In the genomic region with DNA sequence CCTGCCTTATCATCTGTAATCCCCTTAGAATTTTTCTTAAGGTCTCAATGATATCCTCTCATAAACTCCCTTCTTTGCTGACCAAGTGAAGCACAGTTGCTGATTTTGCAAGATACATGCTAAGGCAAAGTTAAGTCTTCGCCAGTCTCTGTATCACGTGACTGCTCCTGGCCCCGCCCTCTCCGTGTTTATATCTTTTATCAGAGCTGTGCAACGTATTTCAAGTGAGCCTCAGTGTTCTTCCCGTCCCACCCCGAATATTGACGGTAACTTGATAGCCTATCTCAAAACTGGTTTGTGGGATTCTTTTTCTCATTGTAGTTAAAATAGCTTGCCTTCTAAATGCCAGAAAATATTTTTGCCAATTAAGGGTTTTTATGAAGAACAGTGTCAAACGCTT, we compare ENCODE assay signal across 7 mouse cellular contexts. TPM values are rescaled to one million over a fixed set of nuclear protein-coding genes. Genes with fewer than 3 reads are reported as not detected.
DNase-seq lines count a peak whose midpoint lies in the region; ATAC-seq and TF ChIP-seq lines count a peak whose summit lies in the region.

No protein-coding gene starts in this region.

- no peaks in the 10 kb centered on the region for H3K27me3 ChIP-seq in CH12.LX (replicated peaks)
- no peaks in the 10 kb centered on the region for H3K27me3 ChIP-seq in intestine, embryonic 15.5 days (replicated peaks)
- H3K27me3 ChIP-seq in liver, postnatal 0 days (ENCODE audit: insufficient read depth, low read length) = no peaks in the 10 kb centered on the region
- H3K27me3 ChIP-seq in stomach, embryonic 15.5 days (replicated peaks) = no peaks in the 10 kb centered on the region

- no peak overlapping the region for H3K4me3 ChIP-seq in CH12.LX (replicated peaks in 1 of 3; ENCODE audit: low read depth in 2 of 3, low read length in 2 of 3, poor library complexity in 1 of 3)
- peak overlapping the region; percentile 7; the same call in 1 of the 2 replicates for H3K4me3 ChIP-seq in intestine, embryonic 15.5 days (replicated peaks)
- H3K4me3 ChIP-seq in liver, postnatal 0 days (ENCODE audit: low read depth, low read length) = no peak overlapping the region
- H3K4me3 ChIP-seq in stomach, embryonic 15.5 days (replicated peaks) = peak overlapping the region; percentile 13; the same call in 1 of the 2 replicates

- no peak overlapping the region for H3K27ac ChIP-seq in CH12.LX (ENCODE audit: insufficient read depth, low read depth)
- H3K27ac ChIP-seq in intestine, embryonic 15.5 days = peak overlapping the region; percentile 68
- H3K27ac ChIP-seq in liver, postnatal 0 days (ENCODE audit: low read depth) = peak overlapping the region; percentile 44; the same call in 1 of the 2 replicates
- H3K27ac ChIP-seq in stomach, embryonic 15.5 days = peak overlapping the region; percentile 78

- no peak overlapping the region for H3K9ac ChIP-seq in CH12.LX (ENCODE audit: insufficient read depth, low read depth)
- no peak overlapping the region for H3K9ac ChIP-seq in intestine, embryonic 15.5 days
- H3K9ac ChIP-seq in liver, postnatal 0 days (replicated peaks) = no peak overlapping the region
- no peak overlapping the region for H3K9ac ChIP-seq in stomach, embryonic 15.5 days

- TF ChIP-seq POLR2A in CH12.LX (IDR thresholded peaks at IDR 0.05; ENCODE audit: low read depth, low read length) = no peak

- H3K36me3 ChIP-seq in CH12.LX (replicated peaks in 1 of 2; ENCODE audit: control insufficient read depth in 1 of 2, insufficient read depth in 1 of 2, low read length in 1 of 2) = no peaks in the 10 kb centered on the region
- no peaks in the 10 kb centered on the region for H3K36me3 ChIP-seq in intestine, embryonic 15.5 days
- H3K36me3 ChIP-seq in liver, postnatal 0 days (replicated peaks; ENCODE audit: insufficient read depth, low read length) = no peaks in the 10 kb centered on the region
- H3K36me3 ChIP-seq in stomach, embryonic 15.5 days = no peaks in the 10 kb centered on the region

- TF ChIP-seq CTCF in CH12.LX (conservative IDR thresholded peaks at IDR 0.05 in 1 of 2, IDR thresholded peaks at IDR 0.05 in 1 of 2; ENCODE audit: low read depth in 2 of 2, low read length in 2 of 2) = no peak
- TF ChIP-seq CTCF in liver, postnatal 0 days (IDR thresholded peaks at IDR 0.05; ENCODE audit: low read depth) = no peak

- 24% methylated on average over 9 of the region's 9 CpGs for WGBS in intestine, embryonic 15.5 days
- 32% methylated on average over 9 of the region's 9 CpGs for WGBS in liver, postnatal 0 days (ENCODE audit: insufficient replicate concordance)
- WGBS in stomach, embryonic 15.5 days = 24% methylated on average over 9 of the region's 9 CpGs

- DNase-seq in CH12.LX (ENCODE audit: extremely low read depth) (no peak), adipocyte (ENCODE audit: low spot score) (peak; percentile 18)
- DNase-seq in gastrocnemius, postnatal 14 days = peak; percentile 67
- DNase-seq in liver, postnatal 0 days = peak; percentile 39
- DNase-seq in right cerebral cortex, postnatal 4 days = no peak

- no peaks in the 10 kb centered on the region for H3K79me2 ChIP-seq in CH12.LX (replicated peaks; ENCODE audit: control insufficient read depth, extremely low read depth, insufficient read depth, poor library complexity, severe bottlenecking)

- no peak for TF ChIP-seq RAD21 in CH12.LX (IDR thresholded peaks at IDR 0.05; ENCODE audit: low read depth, low read length)

- H3K9me3 ChIP-seq in CH12.LX (replicated peaks; ENCODE audit: low read length) = no peaks in the 10 kb centered on the region
- H3K9me3 ChIP-seq in intestine, embryonic 15.5 days = no peaks in the 10 kb centered on the region
- no peaks in the 10 kb centered on the region for H3K9me3 ChIP-seq in liver, postnatal 0 days (ENCODE audit: low read length)
- no peaks in the 10 kb centered on the region for H3K9me3 ChIP-seq in stomach, embryonic 15.5 days

- dilution Hi-C loops in CH12.LX (cut with MboI; ENCODE audit: extremely low pct_ligation_motif_present, extremely low pct_unique_long_range_greater_than_20kb, low sequenced_read_pairs) = no loop called here

- in situ Hi-C loops in CH12.LX (cut with MboI; ENCODE audit: low pct_ligation_motif_present, low pct_unique_long_range_greater_than_20kb, low sequenced_read_pairs) = no loop called here

- TF ChIP-seq EP300 in CH12.LX (IDR thresholded peaks at IDR 0.05; ENCODE audit: low read length) = no peak
- no peak for TF ChIP-seq EP300 in liver, postnatal 0 days (IDR thresholded peaks at IDR 0.05; ENCODE audit: low read depth)

- H3K4me1 ChIP-seq in CH12.LX (ENCODE audit: control insufficient read depth in 1 of 2, insufficient read depth in 2 of 2) = peaks cover 0 to 4% of the 10 kb centered on the region in 2 experiments; a peak in 1 of 4 replicates
- peaks cover 8% of the 10 kb centered on the region; the same call in 1 of the 2 replicates for H3K4me1 ChIP-seq in intestine, embryonic 15.5 days (replicated peaks)
- 0 out of 2 replicates have a peak, but pooled peaks cover 6% of the 10 kb centered on the region for H3K4me1 ChIP-seq in liver, postnatal 0 days (ENCODE audit: insufficient read depth)
- peaks cover 8% of the 10 kb centered on the region; the same call in 1 of the 2 replicates for H3K4me1 ChIP-seq in stomach, embryonic 15.5 days

- no peak overlapping the region for H3K4me2 ChIP-seq in CH12.LX (ENCODE audit: insufficient read depth, low read depth, poor library complexity, severe bottlenecking)
- peak overlapping the region; percentile 48 for H3K4me2 ChIP-seq in intestine, embryonic 15.5 days (replicated peaks)
- peak overlapping the region; percentile 52 for H3K4me2 ChIP-seq in liver, postnatal 0 days (ENCODE audit: low read depth, low read length)
- H3K4me2 ChIP-seq in stomach, embryonic 15.5 days = peak overlapping the region; percentile 46

- peak; percentile 72 for ATAC-seq in intestine, embryonic 15.5 days
- no peak for ATAC-seq in liver, postnatal 0 days
- no peak for ATAC-seq in stomach, embryonic 15.5 days (ENCODE audit: insufficient read depth, low FRiP score, low read depth)

- intact Hi-C loops in gastrocnemius, postnatal 14 days (cut with DNase I; ENCODE audit: low total_unique reads) = no loop called here

TF ChIP-seq in CH12.LX, 34 proteins besides CTCF, POLR2A, EP300 and RAD21:
- no peak for TF ChIP-seq JUND (conservative IDR thresholded peaks at IDR 0.05; ENCODE audit: low read depth, low read length)
- TF ChIP-seq USF1 (IDR thresholded peaks at IDR 0.05; ENCODE audit: low read depth, low read length) = peak; percentile 17; the same call in 1 of the 2 replicates
- no peak for TF ChIP-seq PAX5 (IDR thresholded peaks at IDR 0.05; ENCODE audit: low read length)
- TF ChIP-seq RCOR1 (conservative IDR thresholded peaks at IDR 0.05; ENCODE audit: low read depth, low read length) = no peak
- no peak for TF ChIP-seq MXI1 (IDR thresholded peaks at IDR 0.05; ENCODE audit: low read depth, low read length)
- TF ChIP-seq TBP (conservative IDR thresholded peaks at IDR 0.05; ENCODE audit: low read depth, low read length) = no peak

RNA-seq across cellular contexts. Expression of a gene that starts 29.5 kb away (rescaled TPM):
- 20.3 and 21.3 TPM in 2 replicates for total RNA-seq in CH12.LX (2012; rRNA removed)
- total RNA-seq in CH12.LX (2014; rRNA removed) = 50.1 and 68.9 TPM in 2 replicates
- polyA plus RNA-seq in CH12.LX (2012; ENCODE audit: insufficient read length, low read depth) = 21.0 and 24.7 TPM in 2 replicates
- 1 to 10 TPM; 3.7 to 4.0 TPM for total RNA-seq in gastrocnemius, postnatal 14 days (2021)
- polyA plus RNA-seq in intestine, embryonic 15.5 days (2015; fragmentation: Nextera tagmentation; extraction: Ambion mirVana) = 23.9 and 26.2 TPM in 2 replicates
- polyA plus RNA-seq in liver, postnatal 0 days (2015; fragmentation: Nextera tagmentation; extraction: Ambion mirVana) = 11.6 and 13.9 TPM in 2 replicates
- polyA plus RNA-seq in stomach, embryonic 15.5 days (2015; fragmentation: Nextera tagmentation; extraction: Ambion mirVana) = 26.0 and 28.7 TPM in 2 replicates

RNA-seq across cellular contexts. Expression of a gene that starts 30.3 kb away (rescaled TPM):
- total RNA-seq in CH12.LX (2012; rRNA removed) = 7.0 and 8.7 TPM in 2 replicates
- total RNA-seq in CH12.LX (2014; rRNA removed) = 15.5 and 15.7 TPM in 2 replicates
- polyA plus RNA-seq in CH12.LX (2012; ENCODE audit: insufficient read length, low read depth) = 13.6 and 13.9 TPM in 2 replicates
- total RNA-seq in gastrocnemius, postnatal 14 days (2021) = 1 to 10 TPM; 7.1 to 8.3 TPM
- 17.0 and 19.7 TPM in 2 replicates for polyA plus RNA-seq in intestine, embryonic 15.5 days (2015; fragmentation: Nextera tagmentation; extraction: Ambion mirVana)
- 8.2 and 9.3 TPM in 2 replicates for polyA plus RNA-seq in liver, postnatal 0 days (2015; fragmentation: Nextera tagmentation; extraction: Ambion mirVana)
- polyA plus RNA-seq in stomach, embryonic 15.5 days (2015; fragmentation: Nextera tagmentation; extraction: Ambion mirVana) = 17.0 and 19.2 TPM in 2 replicates

RNA-seq across cellular contexts. Expression of a gene that starts 59.0 kb away (rescaled TPM):
- total RNA-seq in CH12.LX (2012; rRNA removed) = 8.0 TPM in 2 replicates
- total RNA-seq in CH12.LX (2014; rRNA removed) = 17.4 and 19.4 TPM in 2 replicates
- 5.9 and 7.0 TPM in 2 replicates for polyA plus RNA-seq in CH12.LX (2012; ENCODE audit: insufficient read length, low read depth)
- total RNA-seq in gastrocnemius, postnatal 14 days (2021) = 1 to 10 TPM; 1.9 to 2.1 TPM
- polyA plus RNA-seq in intestine, embryonic 15.5 days (2015; fragmentation: Nextera tagmentation; extraction: Ambion mirVana) = 10.1 and 12.7 TPM in 2 replicates
- 6.2 and 6.8 TPM in 2 replicates for polyA plus RNA-seq in liver, postnatal 0 days (2015; fragmentation: Nextera tagmentation; extraction: Ambion mirVana)
- 13.3 and 13.4 TPM in 2 replicates for polyA plus RNA-seq in stomach, embryonic 15.5 days (2015; fragmentation: Nextera tagmentation; extraction: Ambion mirVana)

Comparison
In these comparisons a context has a peak if more than half of its experiments do, and no peak if none do; other contexts are left out.
1. DNase-seq: peak in adipocyte (single experiment), gastrocnemius, postnatal 14 days (single experiment) and liver, postnatal 0 days (single experiment); none in CH12.LX (single experiment) and right cerebral cortex, postnatal 4 days (single experiment).
2. H3K4me3 ChIP-seq: peak in intestine, embryonic 15.5 days (single experiment) and stomach, embryonic 15.5 days (single experiment); none in CH12.LX (0 of 3) and liver, postnatal 0 days (single experiment).